Mouse (Mus musculus) layer of hippocampus, adult 9-10 months (tissue): ENCODE data around the gene Dmkn.
"Not testable (repeated sequence)": the region's sequence is repeated elsewhere in the genome, so short reads cannot be mapped to it uniquely, and the experiment has no call there.

Source experiments
- DNase-seq: peaks from one replicate; pipeline ENCODE4 v3.0.0; 2022; ENCODE audit warnings: low spot score

Dmkn gene

GRCm38 (mm10) chr7:30812291-30812807, 48.8 kb downstream of the Dmkn start:
- DNase-seq: peak; percentile 11

GRCm38 (mm10) chr7:30820131-30820530, 56.6 kb downstream of the Dmkn start:
- DNase-seq: no peak

- DNase-seq: no peak
Observed at GRCm38 (mm10) chr7:30820854-30821445, 57.4 kb downstream of the Dmkn start.

GRCm38 (mm10) chr7:30821532-30821931, 58.0 kb downstream of the Dmkn start:
- no peak for DNase-seq

- no peak for DNase-seq
Observed at GRCm38 (mm10) chr7:30823675-30824074, 60.1 kb downstream of the Dmkn start, which contains the start of gene Ffar2. TSS of gene Ffar2 (minus strand) at chr7:30823775.

GRCm38 (mm10) chr7:30824306-30824705, 60.8 kb downstream of the Dmkn start:
- DNase-seq: no peak

GRCm38 (mm10) chr7:30826660-30827059, 63.1 kb downstream of the Dmkn start:
- no peak for DNase-seq

GRCm38 (mm10) chr7:30828871-30829270, 65.3 kb downstream of the Dmkn start:
- DNase-seq: not testable (repeated sequence)

GRCm38 (mm10) chr7:30829428-30829827, 65.9 kb downstream of the Dmkn start:
- DNase-seq: no peak
